Mouse (Mus musculus) lung, adult 2 months (tissue): ENCODE data around the gene Skap2. TPM values are rescaled to one million over a fixed set of nuclear protein-coding genes. Genes with fewer than 3 reads are reported as not detected.

ENCODE experiments used
- DNase-seq: peaks from one replicate; pipeline ENCODE4 v3.0.0; 2022
- H3K4me1 ChIP-seq: fragments of 200-500 bp; 2 replicates; pipeline ENCODE4 v1.6.1; 2011; ENCODE audit warnings: low read length; ENCODE audit not compliant: control insufficient read depth, insufficient read depth
- H3K4me3 ChIP-seq: fragments of 200-500 bp; replicated peaks from 2 replicates; pipeline ENCODE3; 2011; ENCODE audit warnings: low read depth, mild to moderate bottlenecking, control low read depth, low read length; ENCODE audit errors: extremely low read depth
- CTCF ChIP-seq: fragments of 200-500 bp; IDR thresholded peaks from 2 replicates; pipeline ENCODE4 v1.5.1; 2011; ENCODE audit warnings: mild to moderate bottlenecking, low read length, control low read depth; ENCODE audit not compliant: insufficient read depth
- POLR2A ChIP-seq: fragments of 200-500 bp; IDR thresholded peaks from 2 replicates; pipeline ENCODE4 v1.6.1; 2011; ENCODE audit warnings: low read depth, mild to moderate bottlenecking, control low read depth, low read length, borderline replicate concordance; ENCODE audit errors: extremely low read depth
- WGBS: fragments of 180-500 bp; shearing (Covaris S2); methylation state at CpG from one replicate; pipeline ENCODE4 v1.1.7; 2018; 5-methylcytosine and 5-hydroxymethylcytosine counted together
- polyA plus RNA-seq: library from polyadenylated mRNA; depleted of rRNA; stranded (reverse); fragments of >200 nt; gene quantifications from 2 replicates; pipeline ENCODE4 v1.2.3, GENCODE M21; 2012

The Skap2 gene
- polyA plus RNA-seq, 1 experiment = 25.4 TPM

DNA sequence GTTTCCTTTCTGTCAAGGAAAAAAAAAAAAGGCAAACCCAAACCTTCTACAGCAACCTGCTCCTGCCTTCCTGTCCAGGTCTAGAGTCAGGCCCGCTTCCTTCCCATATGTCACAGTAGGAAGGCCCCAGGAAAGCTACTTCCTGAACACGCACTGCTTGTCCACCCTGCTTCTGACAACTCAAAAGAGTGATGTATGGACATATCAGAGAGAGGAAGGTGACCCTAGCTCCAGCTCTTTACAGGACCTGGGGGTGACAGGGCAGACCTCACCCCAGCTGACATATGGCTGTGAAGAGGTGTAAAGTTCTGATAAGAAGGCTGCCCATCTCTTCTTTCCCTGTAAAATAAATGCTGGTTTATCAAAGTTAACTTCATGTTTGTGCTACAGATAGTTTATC, 133.8 kb downstream of the Skap2 start:
- no peak for DNase-seq

DNA sequence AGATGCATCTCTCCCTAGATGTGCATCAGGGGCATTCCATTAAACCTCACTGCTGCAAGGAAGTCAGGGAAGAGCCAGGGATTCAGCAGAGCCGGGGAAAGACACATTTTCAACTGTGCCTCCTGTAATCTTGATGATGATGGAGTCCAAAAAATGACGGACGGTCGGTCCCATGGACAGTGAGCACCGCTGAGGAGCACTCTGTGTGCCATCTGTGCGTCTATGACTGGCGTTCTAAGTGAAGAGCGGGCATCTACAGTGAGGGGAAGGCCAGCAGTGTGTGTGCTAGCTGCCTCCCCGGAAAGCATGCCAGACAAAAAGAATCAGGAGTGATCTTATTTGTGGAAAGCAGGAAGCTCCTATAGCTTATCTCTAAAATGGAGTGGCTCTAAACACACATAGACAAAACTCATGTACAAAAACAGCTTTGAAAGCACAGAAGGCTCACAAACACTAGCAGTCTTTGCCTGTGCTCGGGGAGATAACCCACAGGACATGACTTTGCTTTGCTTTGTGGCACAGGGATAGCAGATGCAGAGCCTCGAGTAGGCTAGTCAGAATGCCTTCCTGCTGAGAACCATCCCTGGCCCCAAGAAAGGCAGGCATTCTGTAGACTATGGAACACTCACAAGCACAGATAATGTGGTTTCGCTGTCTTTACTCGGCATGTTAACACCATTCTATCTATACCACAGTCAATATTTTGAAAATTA, 135.4 kb downstream of the Skap2 start:
- TF ChIP-seq CTCF (no peak), POLR2A (no peak)
- WGBS = 48% methylated on average over 13 of the region's 13 CpGs
- Histone ChIP-seq H3K4me3 (no peak overlapping the region), H3K4me1 (peaks cover 30% of the 10 kb centered on the region)
- no peak for DNase-seq

More for the DNA sequence above, 133.8 kb downstream of the Skap2 start:
- 48% methylated on average over 2 of the region's 2 CpGs for WGBS
- H3K4me1 ChIP-seq = peaks cover 29% of the 10 kb centered on the region
- no peak overlapping the region for H3K4me3 ChIP-seq
- TF ChIP-seq POLR2A = no peak

GRCm38 (mm10) chr6:51875884-51876626, 136.3 kb downstream of the Skap2 start:
- no peak for DNase-seq
- whole genome bisulfite sequencing = 33% methylated on average over 6 of the region's 6 CpGs
- H3K4me1 ChIP-seq = peaks cover 28% of the 10 kb centered on the region
- H3K4me3 ChIP-seq = no peak overlapping the region
- TF ChIP-seq POLR2A = no peak
- no peak for TF ChIP-seq CTCF

DNA sequence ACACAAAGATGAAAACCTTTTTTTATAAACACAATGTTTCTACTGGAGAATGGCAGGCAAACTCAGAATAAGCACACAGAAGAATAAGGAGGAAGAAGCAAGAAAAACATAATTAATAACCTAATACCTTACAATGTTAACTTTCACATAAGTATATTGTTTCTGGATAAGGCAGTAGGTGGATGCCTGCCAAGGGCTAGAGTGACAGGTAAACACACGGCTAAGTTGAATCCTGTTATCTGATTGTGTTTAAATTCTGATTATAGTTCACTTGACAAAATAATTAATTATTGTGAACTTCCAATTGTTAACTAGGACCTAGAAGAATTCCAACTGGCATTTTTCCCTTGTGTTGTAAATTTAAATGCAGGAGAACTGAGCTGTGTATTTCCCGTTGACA, 138.3 kb downstream of the Skap2 start:
- 39% methylated on average over 2 of the region's 2 CpGs for WGBS
- no peak for DNase-seq
- Histone ChIP-seq H3K4me3 (no peak overlapping the region), H3K4me1 (peaks cover 18% of the 10 kb centered on the region)
- TF ChIP-seq CTCF (no peak), POLR2A (no peak)

DNA sequence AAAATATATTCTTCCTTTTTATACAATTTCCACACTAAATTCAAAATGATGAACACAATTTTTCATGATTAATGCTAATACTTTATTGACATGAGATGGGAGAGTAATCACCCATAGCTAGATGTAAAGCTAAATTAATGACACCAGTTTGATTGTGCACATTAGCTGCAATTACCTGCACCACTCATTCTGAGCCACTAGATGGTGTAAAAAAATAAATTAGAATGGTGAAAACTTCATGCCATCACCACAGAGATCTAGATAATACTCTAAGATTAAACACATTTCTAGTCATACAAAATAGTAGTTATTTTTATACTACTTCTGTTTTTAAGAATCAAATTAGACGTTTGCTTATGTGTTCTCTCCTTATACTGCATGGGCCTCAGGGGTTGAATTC, 141.2 kb downstream of the Skap2 start:
- 7% methylated on average over 1 of the region's 1 CpGs for WGBS
- Histone ChIP-seq H3K4me3 (no peak overlapping the region), H3K4me1 (peaks cover 7% of the 10 kb centered on the region)
- DNase-seq = no peak
- peak; percentile 38; the same call in 1 of the 2 replicates for TF ChIP-seq CTCF
- no peak for TF ChIP-seq POLR2A

- Histone ChIP-seq H3K4me3 (no peak overlapping the region), H3K4me1 (peaks cover 6% of the 10 kb centered on the region)
- TF ChIP-seq POLR2A = no peak
- no peak for TF ChIP-seq CTCF
- DNase-seq = no peak
- 84% methylated on average over 1 of the region's 1 CpGs for WGBS
Measured at GRCm38 (mm10) chr6:51870294-51870693, 142.1 kb downstream of the Skap2 start.

- DNase-seq = no peak
- Histone ChIP-seq H3K4me3 (no peak overlapping the region), H3K4me1 (no peaks in the 10 kb centered on the region; the same call in 1 of the 2 replicates)
- TF ChIP-seq POLR2A (no peak), CTCF (no peak)
- 82% methylated on average over 3 of the region's 3 CpGs for WGBS
Measured at GRCm38 (mm10) chr6:51866596-51866995, 145.8 kb downstream of the Skap2 start.

- no peak overlapping the region for H3K4me3 ChIP-seq
- TF ChIP-seq POLR2A = no peak
- no peak for TF ChIP-seq CTCF
- no peaks in the 10 kb centered on the region; the same call in 1 of the 2 replicates for H3K4me1 ChIP-seq
- no peak for DNase-seq
- WGBS = 56% methylated on average over 4 of the region's 4 CpGs
Measured at GRCm38 (mm10) chr6:51863508-51863907, 148.8 kb downstream of the Skap2 start.

- no peak overlapping the region for H3K4me3 ChIP-seq
- no peaks in the 10 kb centered on the region; the same call in 1 of the 2 replicates for H3K4me1 ChIP-seq
- WGBS = 54% methylated on average over 8 of the region's 8 CpGs
- no peak for TF ChIP-seq POLR2A
- no peak for TF ChIP-seq CTCF
- DNase-seq = no peak
Measured at GRCm38 (mm10) chr6:51860300-51860699, 152.0 kb downstream of the Skap2 start.

GRCm38 (mm10) chr6:51857821-51858220, 154.5 kb downstream of the Skap2 start:
- peak; percentile 88 for DNase-seq
- TF ChIP-seq CTCF (peak; percentile 97), POLR2A (no peak)
- 1% methylated on average over 11 of the region's 11 CpGs for WGBS
- Histone ChIP-seq H3K4me3 (no peak overlapping the region), H3K4me1 (no peaks in the 10 kb centered on the region)
